In the genomic region with DNA sequence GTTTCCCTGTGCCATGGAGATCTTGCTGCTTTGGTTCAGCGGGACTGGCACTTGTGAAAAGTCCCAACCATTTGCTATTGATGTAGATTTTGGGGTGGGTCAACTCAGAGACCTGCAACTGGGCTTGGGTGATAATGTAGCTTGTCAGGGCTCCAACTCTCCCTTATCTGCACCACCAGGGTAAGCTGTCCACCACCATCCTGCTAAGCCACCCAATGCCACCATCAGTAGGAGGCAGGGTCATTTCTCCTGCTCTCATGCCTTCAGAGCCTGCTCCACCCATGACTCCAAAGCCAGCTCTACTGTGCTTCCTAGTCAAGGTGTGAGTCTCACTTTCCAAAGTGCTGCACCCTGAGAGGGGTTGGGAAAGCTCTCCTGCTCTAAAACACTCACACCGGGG, we compare ENCODE assay signal across 32 mouse cellular contexts.
"Had no signal": no experiment of that assay in that cellular context is flagged by ENCODE, and none has a peak within 500 bp of the region (broad histone marks: within the 10 kb centered on the region; RNA-seq: fewer than 3 reads in every experiment).

No protein-coding gene starts in this region.

- ATAC-seq: liver, embryonic 12.5 days; liver, postnatal 0 days; lung, postnatal 0 days; midbrain, embryonic 13.5 days; midbrain, embryonic 15.5 days; midbrain, embryonic 16.5 days had no signal

- H3K4me1 ChIP-seq: limb, embryonic 10.5 days; limb, embryonic 12.5 days; limb, embryonic 13.5 days; limb, embryonic 15.5 days; liver, embryonic 12.5 days; liver, embryonic 13.5 days; liver, embryonic 15.5 days; lung, embryonic 15.5 days; megakaryocyte, embryonic 14.5 days; midbrain, embryonic 10.5 days; midbrain, embryonic 12.5 days; midbrain, embryonic 13.5 days; midbrain, embryonic 15.5 days had no signal

- H3K4me2 ChIP-seq: limb, embryonic 12.5 days; limb, embryonic 13.5 days; limb, embryonic 15.5 days; liver, embryonic 11.5 days; liver, embryonic 12.5 days; liver, embryonic 13.5 days; liver, embryonic 15.5 days; lung, embryonic 14.5 days; lung, embryonic 15.5 days; midbrain, embryonic 11.5 days; midbrain, embryonic 12.5 days; midbrain, embryonic 13.5 days; midbrain, embryonic 15.5 days had no signal

- H3K27ac ChIP-seq: left cerebral cortex, adult 2 months; limb, embryonic 10.5 days; limb, embryonic 12.5 days; limb, embryonic 13.5 days; limb, embryonic 15.5 days; liver, embryonic 12.5 days; liver, embryonic 13.5 days; liver, embryonic 14.5 days; liver, embryonic 15.5 days; lung, embryonic 15.5 days; macrophage; midbrain, embryonic 10.5 days; midbrain, embryonic 12.5 days; midbrain, embryonic 13.5 days; midbrain, embryonic 15.5 days had no signal

- H3K9me3 ChIP-seq: limb, embryonic 10.5 days; limb, embryonic 12.5 days; limb, embryonic 13.5 days; limb, embryonic 15.5 days; liver, embryonic 12.5 days; liver, embryonic 13.5 days; liver, embryonic 15.5 days; lung, embryonic 15.5 days; megakaryocyte, embryonic 14.5 days; midbrain, embryonic 10.5 days; midbrain, embryonic 12.5 days; midbrain, embryonic 13.5 days; midbrain, embryonic 15.5 days had no signal

- H3K4me3 ChIP-seq: left cerebral cortex, adult 2 months; limb, embryonic 10.5 days; limb, embryonic 12.5 days; limb, embryonic 13.5 days; limb, embryonic 15.5 days; liver, embryonic 12.5 days; liver, embryonic 13.5 days; liver, embryonic 15.5 days; lung, embryonic 15.5 days; megakaryocyte, embryonic 14.5 days; midbrain, embryonic 10.5 days; midbrain, embryonic 12.5 days; midbrain, embryonic 13.5 days; midbrain, embryonic 15.5 days; myocyte had no signal

- H3K9ac ChIP-seq: limb, embryonic 12.5 days; limb, embryonic 13.5 days; limb, embryonic 15.5 days; liver, embryonic 12.5 days; liver, embryonic 13.5 days; liver, embryonic 14.5 days; liver, embryonic 15.5 days; liver, postnatal 0 days; lung, embryonic 14.5 days; lung, embryonic 15.5 days; midbrain, embryonic 12.5 days; midbrain, embryonic 13.5 days; midbrain, embryonic 15.5 days had no signal

- DNase-seq: left cerebral cortex, postnatal 4 days; liver; liver, embryonic 13.5 days; liver, postnatal 0 days; lung, adult 18-20 months; lung, adult 2 months; lung, embryonic 14.5 days; lung, postnatal 10 days; lung, postnatal 14 days; lung, postnatal 36 days; lung, postnatal 4 days; midbrain, embryonic 14.5 days had no signal

- H3K27me3 ChIP-seq: limb, embryonic 15.5 days; liver, embryonic 12.5 days; liver, embryonic 13.5 days; liver, embryonic 15.5 days; lung, embryonic 15.5 days; midbrain, embryonic 12.5 days; midbrain, embryonic 13.5 days; midbrain, embryonic 15.5 days had no signal

- H3K36me3 ChIP-seq: limb, embryonic 10.5 days; limb, embryonic 12.5 days; limb, embryonic 13.5 days; limb, embryonic 15.5 days; liver, embryonic 12.5 days; liver, embryonic 13.5 days; liver, embryonic 15.5 days; lung, embryonic 15.5 days; midbrain, embryonic 10.5 days; midbrain, embryonic 12.5 days; midbrain, embryonic 13.5 days; midbrain, embryonic 15.5 days had no signal
